Mouse (Mus musculus): ENCODE results near the gene Lingo3. TPM values are rescaled to one million over a fixed set of nuclear protein-coding genes. Genes with fewer than 3 reads are reported as not detected.

The Lingo3 gene
- total and polyA plus RNA-seq, 3 experiments, result not detected

DNA sequence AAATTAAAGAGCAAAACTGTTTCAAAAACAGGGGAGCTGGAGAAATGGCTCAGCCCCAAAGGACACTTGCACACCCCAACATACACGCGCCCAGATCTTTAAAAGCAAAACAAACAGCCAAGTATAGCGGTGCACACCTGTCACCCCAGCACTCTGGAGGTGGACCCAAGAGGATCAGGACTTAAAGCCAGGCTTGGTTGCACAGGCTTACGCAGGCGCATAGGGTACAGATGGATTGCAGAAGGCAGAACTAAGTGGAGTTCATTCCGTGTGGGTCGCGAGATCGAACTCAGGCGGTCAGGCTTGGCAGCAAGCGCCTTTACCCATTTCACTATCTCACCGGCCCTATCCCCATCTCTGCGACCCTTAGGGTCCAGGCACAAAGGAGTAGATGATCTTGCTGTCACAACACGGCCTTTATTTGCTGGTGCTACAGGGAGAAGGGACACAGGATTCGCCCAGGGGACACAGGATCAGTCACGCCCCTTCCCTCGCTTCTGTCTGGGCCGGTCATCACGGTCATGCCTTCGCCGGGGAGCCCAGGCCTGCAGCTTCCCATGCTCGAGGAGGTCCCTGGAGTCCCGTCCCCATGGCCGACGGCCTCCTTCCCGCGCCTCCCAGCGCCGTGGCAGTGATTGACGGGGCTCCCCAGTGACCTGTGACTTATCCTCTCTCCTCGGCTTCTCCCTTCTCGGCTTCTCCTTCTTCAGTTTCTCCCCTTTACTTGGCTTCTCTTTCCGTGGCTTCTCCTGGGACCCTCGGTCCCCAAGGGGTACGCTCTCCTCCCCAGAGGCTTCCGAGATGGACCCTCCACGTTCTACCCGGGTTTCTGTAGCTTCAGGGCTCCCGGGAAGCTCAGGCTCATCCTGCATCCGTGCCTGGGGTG lies 35.5 kb downstream of the Lingo3 start:
- Histone ChIP-seq H3K4me1 (ENCODE audit: control insufficient read depth in 1 of 2, insufficient read depth in 2 of 2, low read length in 2 of 2) (0 out of 4 replicates have a peak, but pooled peaks cover 0 to 5% of the 10 kb centered on the region in 2 experiments), H3K79me2 (ENCODE audit: control insufficient read depth, insufficient read depth, low read length, poor library complexity) (no peaks in the 10 kb centered on the region), H3K4me3 (ENCODE audit: control insufficient read depth in 1 of 2, insufficient read depth in 1 of 2, low read depth in 2 of 2, low read length in 2 of 2) (no peak overlapping the region), H3K9me3 (replicated peaks; ENCODE audit: insufficient read depth, low read length) (no peaks in the 10 kb centered on the region), H3K27me3 (ENCODE audit: control insufficient read depth in 1 of 2, insufficient read depth in 2 of 2, low read length in 2 of 2) (no peaks in the 10 kb centered on the region), H3K36me3 (ENCODE audit: control insufficient read depth in 1 of 2, insufficient read depth in 2 of 2, low read length in 2 of 2) (no peaks in the 10 kb centered on the region), H3K27ac (ENCODE audit: control insufficient read depth, low read depth, low read length) (no peak overlapping the region), H3K9ac (ENCODE audit: control insufficient read depth, low read depth, low read length, poor library complexity, severe bottlenecking) (no peak overlapping the region)
- TF ChIP-seq CHD2 (IDR thresholded peaks at IDR 0.05; ENCODE audit: low read length) (no peak), USF1 (IDR thresholded peaks at IDR 0.05; ENCODE audit: low read depth, low read length) (no peak), ZKSCAN1 (IDR thresholded peaks at IDR 0.05; ENCODE audit: low read depth, low read length) (no peak), TAL1 (IDR thresholded peaks at IDR 0.05; ENCODE audit: low read length) (no peak), ZNF384 (IDR thresholded peaks at IDR 0.05; ENCODE audit: low read depth, low read length) (no peak), GABPA (IDR thresholded peaks at IDR 0.05; ENCODE audit: low read depth, low read length) (no peak), NRF1 (IDR thresholded peaks at IDR 0.05; ENCODE audit: insufficient read depth, low read depth, low read length, poor library complexity, severe bottlenecking) (no peak), POLR2AphosphoS2 (IDR thresholded peaks at IDR 0.05; ENCODE audit: low read length) (no peak), CTCF (IDR thresholded peaks at IDR 0.05 in 2 of 3, conservative IDR thresholded peaks at IDR 0.05 in 1 of 3; ENCODE audit: control insufficient read depth in 1 of 3, insufficient read depth in 1 of 3, low read depth in 2 of 3, low read length in 3 of 3, poor library complexity in 1 of 3, severe bottlenecking in 1 of 3) (no peak), KAT2A (conservative IDR thresholded peaks at IDR 0.05; ENCODE audit: low read depth, low read length) (no peak), TCF12 (IDR thresholded peaks at IDR 0.05; ENCODE audit: low read depth, low read length) (no peak), USF2 (IDR thresholded peaks at IDR 0.05; ENCODE audit: borderline replicate concordance in 1 of 2, insufficient read depth in 1 of 2, low read depth in 1 of 2, low read length in 2 of 2) (no peak), E2F4 (IDR thresholded peaks at IDR 0.05; ENCODE audit: borderline replicate concordance, low read depth, low read length) (no peak), MYC (IDR thresholded peaks at IDR 0.05; ENCODE audit: low read depth, low read length) (no peak), ZC3H11A (IDR thresholded peaks at IDR 0.05; ENCODE audit: low read depth, low read length) (no peak), GATA1 (IDR thresholded peaks at IDR 0.05; ENCODE audit: low read depth, low read length) (no peak), MAX (IDR thresholded peaks at IDR 0.05; ENCODE audit: low read length) (no peak), ZMIZ1 (IDR thresholded peaks at IDR 0.05; ENCODE audit: low read depth, low read length) (no peak)
- DNase-seq (ENCODE audit: low read depth, low spot score), result no peak

DNA sequence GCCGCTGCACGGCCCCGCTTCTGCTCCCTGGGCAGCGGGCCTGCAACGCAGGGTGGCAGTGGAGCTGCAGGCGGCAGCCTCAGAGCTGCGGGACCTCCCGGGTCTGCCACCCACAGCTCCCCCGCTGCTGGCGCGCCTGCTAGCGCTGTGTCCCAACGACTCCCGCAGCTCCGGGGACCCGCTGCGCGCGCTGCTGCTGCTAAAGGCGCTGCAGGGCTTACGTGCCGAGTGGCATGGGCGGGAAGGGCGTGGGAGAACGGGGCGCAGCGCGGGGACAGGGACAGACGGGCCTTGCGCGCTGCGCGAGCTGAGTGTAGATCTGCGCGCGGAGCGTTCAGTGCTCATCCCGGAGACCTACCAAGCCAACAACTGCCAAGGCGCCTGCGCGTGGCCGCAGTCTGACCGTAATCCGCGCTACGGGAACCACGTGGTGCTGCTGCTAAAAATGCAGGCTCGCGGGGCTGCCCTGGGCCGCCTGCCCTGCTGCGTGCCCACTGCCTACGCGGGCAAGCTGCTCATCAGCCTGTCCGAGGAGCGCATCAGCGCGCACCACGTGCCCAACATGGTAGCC lies 36.7 kb downstream of the Lingo3 start:
- Histone ChIP-seq H3K27me3 (ENCODE audit: control insufficient read depth in 1 of 2, insufficient read depth in 2 of 2, low read length in 2 of 2) (no peaks in the 10 kb centered on the region), H3K9me3 (replicated peaks; ENCODE audit: insufficient read depth, low read length) (no peaks in the 10 kb centered on the region), H3K9ac (ENCODE audit: control insufficient read depth, low read depth, low read length, poor library complexity, severe bottlenecking) (peak overlapping the region; percentile 78), H3K79me2 (ENCODE audit: control insufficient read depth, insufficient read depth, low read length, poor library complexity) (no peaks in the 10 kb centered on the region), H3K36me3 (ENCODE audit: control insufficient read depth in 1 of 2, insufficient read depth in 2 of 2, low read length in 2 of 2) (no peaks in the 10 kb centered on the region), H3K4me1 (ENCODE audit: control insufficient read depth in 1 of 2, insufficient read depth in 2 of 2, low read length in 2 of 2) (0 out of 4 replicates have a peak, but pooled peaks cover 0 to 5% of the 10 kb centered on the region in 2 experiments), H3K4me3 (ENCODE audit: control insufficient read depth in 1 of 2, insufficient read depth in 1 of 2, low read depth in 2 of 2, low read length in 2 of 2) (peak overlapping the region; percentile 28 to 55; a peak in 3 of 4 replicates), H3K27ac (ENCODE audit: control insufficient read depth, low read depth, low read length) (peak overlapping the region; percentile 11; the same call in 1 of the 2 replicates)
- peak; percentile 67 for DNase-seq (ENCODE audit: low read depth, low spot score)
- TF ChIP-seq MYC (IDR thresholded peaks at IDR 0.05; ENCODE audit: low read depth, low read length) (0 out of 2 replicates have a peak, but pooled peaks have one; percentile 26), E2F4 (IDR thresholded peaks at IDR 0.05; ENCODE audit: borderline replicate concordance, low read depth, low read length) (no peak), RAD21 (IDR thresholded peaks at IDR 0.05; ENCODE audit: low read depth, low read length) (no peak), EP300 (IDR thresholded peaks at IDR 0.05; ENCODE audit: low read depth in 1 of 2, low read length in 2 of 2) (no peak), USF1 (IDR thresholded peaks at IDR 0.05; ENCODE audit: low read depth, low read length) (peak; percentile 80), MEF2A (IDR thresholded peaks at IDR 0.05; ENCODE audit: extremely low read depth, insufficient replicate concordance, low read depth, low read length, poor library complexity, severe bottlenecking) (no peak), UBTF (IDR thresholded peaks at IDR 0.05; ENCODE audit: borderline replicate concordance, insufficient read depth, low read depth, low read length) (no peak), NELFE (IDR thresholded peaks at IDR 0.05; ENCODE audit: low read depth, low read length) (peak; percentile 35; the same call in 1 of the 2 replicates), POLR2AphosphoS5 (IDR thresholded peaks at IDR 0.05; ENCODE audit: borderline replicate concordance, low read depth, low read length) (no peak), ETS1 (IDR thresholded peaks at IDR 0.05; ENCODE audit: low read depth, low read length) (no peak), MAX (IDR thresholded peaks at IDR 0.05; ENCODE audit: low read length) (peak; percentile 72), MYB (IDR thresholded peaks at IDR 0.05; ENCODE audit: low read depth, low read length) (no peak), MXI1 (IDR thresholded peaks at IDR 0.05; ENCODE audit: low read depth, low read length) (peak; percentile 27; the same call in 1 of the 2 replicates), ZNF384 (IDR thresholded peaks at IDR 0.05; ENCODE audit: low read depth, low read length) (no peak), JUND (IDR thresholded peaks at IDR 0.05; ENCODE audit: low read depth, low read length) (no peak)

Measured in MEL (cell line).